Mouse (Mus musculus) midbrain, embryonic 14.5 days (tissue): ENCODE results near the gene Stk11. TPM values are rescaled to one million over a fixed set of nuclear protein-coding genes. Genes with fewer than 3 reads are reported as not detected.
A peak's percentile ranks its signal among the peaks of the same experiment; 100 is the strongest.

Experiments
- ATAC-seq: fragments of 200-750 bp; cut with Nextera tagmentation; 2 replicates; pipeline ENCODE4 v1.8.0; 2017; ENCODE audit warnings: moderate number of reproducible peaks, moderate library complexity; ENCODE audit not compliant: low FRiP score, low TSS enrichment
- DNase-seq: peaks from one replicate; pipeline ENCODE4 v3.0.0-alpha.2; 2015
- H3K27ac ChIP-seq: fragments of 300-500 bp; sonication (generic); replicated peaks from 2 replicates; pipeline ENCODE4 v1.5.1; 2014; ENCODE audit warnings: mild to moderate bottlenecking, low read depth, low read length, moderate library complexity
- H3K27me3 ChIP-seq: fragments of 300-500 bp; sonication (generic); 2 replicates; pipeline ENCODE4 v1.6.1; 2014; ENCODE audit warnings: low read length, control low read depth, mixed read lengths; ENCODE audit not compliant: control insufficient read depth, insufficient read depth
- H3K36me3 ChIP-seq: fragments of 300-500 bp; sonication (generic); 2 replicates; pipeline ENCODE4 v1.6.1; 2014; ENCODE audit warnings: low read length, control low read depth; ENCODE audit not compliant: control insufficient read depth, insufficient read depth
- H3K4me1 ChIP-seq: fragments of 300-500 bp; sonication (generic); 2 replicates; pipeline ENCODE4 v1.6.1; 2014; ENCODE audit warnings: mild to moderate bottlenecking, antibody characterized with exemption, low read length, control low read depth; ENCODE audit not compliant: control insufficient read depth, insufficient read depth
- H3K4me2 ChIP-seq: fragments of 300-500 bp; sonication (generic); 2 replicates; pipeline ENCODE4 v1.6.1; 2014; ENCODE audit warnings: mild to moderate bottlenecking, low read length, moderate library complexity
- H3K4me3 ChIP-seq: fragments of 300-500 bp; sonication (generic); replicated peaks from 2 replicates; pipeline ENCODE4 v1.5.1; 2014; ENCODE audit warnings: low read depth, low read length
- H3K9ac ChIP-seq: fragments of 300-500 bp; sonication (generic); replicated peaks from 2 replicates; pipeline ENCODE4 v1.6.1; 2014; ENCODE audit warnings: mild to moderate bottlenecking, low read length, moderate library complexity
- H3K9me3 ChIP-seq: fragments of 300-500 bp; sonication (generic); 2 replicates; pipeline ENCODE4 v1.6.1; 2016; ENCODE audit warnings: low read length, control low read depth, mixed read lengths; ENCODE audit not compliant: control insufficient read depth
- WGBS: fragments of 180-500 bp; shearing (Covaris S2); extraction: QIAGEN DNeasy Blood & Tissue Kit; methylation state at CpG from one replicate; pipeline ENCODE4 v1.1.7; 2014; 5-methylcytosine and 5-hydroxymethylcytosine counted together
- polyA plus RNA-seq: library from polyadenylated mRNA; unstranded; fragments of >200 nt; fragmentation: Nextera tagmentation; extraction: Ambion mirVana; gene quantifications from 2 replicates; pipeline ENCODE4 v1.2.1, GENCODE M21; 2014

Stk11 gene
- 26.5 and 38.7 TPM in 2 replicates for polyA plus RNA-seq

DNA sequence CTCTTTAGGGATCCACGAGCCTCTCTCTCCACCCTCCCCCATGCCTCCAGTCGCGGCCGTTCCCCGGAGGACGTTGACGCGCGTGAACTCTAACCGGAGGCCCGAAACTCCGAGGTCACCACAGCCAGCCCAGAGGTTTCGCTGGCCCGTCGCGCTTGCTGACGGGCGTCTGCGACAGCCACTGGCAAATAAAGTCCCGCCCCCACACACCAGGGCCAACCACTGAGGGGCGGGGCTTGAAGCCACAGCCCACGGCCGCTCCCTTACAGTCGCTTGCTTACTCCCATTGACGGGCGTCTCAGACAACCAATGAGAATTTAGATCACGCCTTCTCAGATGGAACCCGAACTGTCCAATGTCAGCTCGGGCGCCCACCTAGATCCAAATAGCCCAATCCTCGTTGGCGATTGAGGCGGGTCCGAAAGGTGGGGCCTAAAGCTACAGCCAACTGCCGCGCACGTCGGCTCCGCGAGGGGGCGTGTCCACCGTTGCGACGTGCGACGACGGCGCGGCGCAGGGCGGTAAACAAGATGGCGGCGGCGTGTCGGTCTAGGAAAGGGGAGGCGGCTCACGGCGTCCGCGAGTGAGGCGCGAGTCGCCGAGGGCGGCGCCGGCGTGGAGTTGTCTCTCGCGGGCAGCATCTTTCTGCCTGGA lies at the start of gene Stk11:
Gene Stk11, plus strand, starts transcription at position 514 of the 654 bp plus-strand sequence.
- peak; percentile 98 for ATAC-seq
- peaks cover 11% of the 10 kb centered on the region; the same call in 1 of the 2 replicates for H3K36me3 ChIP-seq
- no peaks in the 10 kb centered on the region for H3K27me3 ChIP-seq
- H3K4me1 ChIP-seq, result peaks cover 35% of the 10 kb centered on the region
- peak; percentile 100 for DNase-seq
- peak within 1 kb of the TSS; percentile 83 for H3K4me3 ChIP-seq
- WGBS, result under 1% methylated on average over 68 of the region's 70 CpGs
- peak within 1 kb of the TSS; percentile 78 for H3K9ac ChIP-seq
- H3K4me2 ChIP-seq, result peak within 1 kb of the TSS; percentile 86
- H3K9me3 ChIP-seq, result no peaks in the 10 kb centered on the region
- peak within 1 kb of the TSS; percentile 84 for H3K27ac ChIP-seq

GRCm38 (mm10) chr10:80069251-80069650 lies 46.4 kb upstream of the Stk11 start:
- Histone ChIP-seq H3K9me3 (no peaks in the 10 kb centered on the region), H3K4me1 (no peaks in the 10 kb centered on the region), H3K4me2 (no peak overlapping the region), H3K4me3 (no peak overlapping the region), H3K27ac (no peak overlapping the region), H3K36me3 (peaks cover 15% of the 10 kb centered on the region), H3K27me3 (no peaks in the 10 kb centered on the region), H3K9ac (no peak overlapping the region)
- 89% methylated on average over 6 of the region's 7 CpGs for WGBS
- ATAC-seq (no peak), DNase-seq (no peak)

GRCm38 (mm10) chr10:80069948-80070450 lies 45.6 kb upstream of the Stk11 start:
- 93% methylated on average over 4 of the region's 4 CpGs for WGBS
- no peak for ATAC-seq

DNA sequence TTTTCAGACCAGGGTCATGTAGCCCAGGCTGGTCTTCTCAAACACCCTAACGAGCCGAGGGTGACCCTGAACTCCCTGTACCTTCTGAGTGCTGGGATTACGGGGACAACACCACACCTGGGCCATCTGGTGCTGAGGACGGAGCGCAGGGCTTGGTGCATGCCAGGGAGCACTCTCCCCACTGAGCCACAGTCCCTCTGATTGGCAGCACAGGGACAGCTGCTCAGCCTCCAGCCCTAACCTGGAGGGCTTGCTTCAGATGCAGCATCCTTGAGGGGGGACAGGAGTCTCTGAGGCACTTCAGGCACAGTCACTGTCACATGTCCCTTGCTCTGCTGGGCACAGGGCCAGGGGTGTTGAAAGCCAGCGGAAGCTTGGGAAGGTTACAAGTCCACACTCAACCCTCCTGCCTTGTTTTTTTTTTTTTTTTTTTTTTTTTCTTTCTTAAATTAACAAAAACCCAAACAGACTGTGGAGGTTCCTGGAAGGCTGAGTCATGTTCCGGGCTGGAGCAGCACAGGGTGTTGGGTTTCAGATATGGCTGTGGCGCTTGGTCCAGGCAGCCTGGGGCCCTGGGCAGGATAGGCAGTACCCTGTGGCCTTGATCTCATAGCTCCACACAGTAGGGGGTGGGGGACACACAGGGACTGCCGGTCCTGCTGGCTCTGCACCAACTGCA lies 44.6 kb upstream of the Stk11 start:
- ATAC-seq (0 out of 2 replicates have a peak, but pooled peaks have one; percentile 43), DNase-seq (peak; percentile 26)
- Histone ChIP-seq H3K27ac (no peak overlapping the region), H3K4me2 (no peak overlapping the region), H3K4me1 (no peaks in the 10 kb centered on the region), H3K4me3 (no peak overlapping the region), H3K9me3 (no peaks in the 10 kb centered on the region), H3K36me3 (peaks cover 13% of the 10 kb centered on the region), H3K9ac (no peak overlapping the region), H3K27me3 (no peaks in the 10 kb centered on the region)
- WGBS, result 75% methylated on average over 9 of the region's 9 CpGs

More at GRCm38 (mm10) chr10:80069948-80070450, 45.6 kb upstream of the Stk11 start:
- Histone ChIP-seq H3K4me3 (no peak overlapping the region), H3K4me1 (no peaks in the 10 kb centered on the region), H3K27me3 (no peaks in the 10 kb centered on the region), H3K4me2 (no peak overlapping the region), H3K9me3 (no peaks in the 10 kb centered on the region), H3K9ac (no peak overlapping the region), H3K36me3 (peaks cover 13% of the 10 kb centered on the region), H3K27ac (no peak overlapping the region)
- no peak for DNase-seq

GRCm38 (mm10) chr10:80071516-80071900 lies 44.1 kb upstream of the Stk11 start:
- Histone ChIP-seq H3K9ac (no peak overlapping the region), H3K9me3 (no peaks in the 10 kb centered on the region), H3K4me1 (no peaks in the 10 kb centered on the region), H3K27me3 (no peaks in the 10 kb centered on the region), H3K4me3 (no peak overlapping the region), H3K36me3 (peaks cover 13% of the 10 kb centered on the region), H3K27ac (no peak overlapping the region), H3K4me2 (no peak overlapping the region)
- DNase-seq (no peak), ATAC-seq (no peak)
- 87% methylated on average over 3 of the region's 3 CpGs for WGBS

GRCm38 (mm10) chr10:80072623-80073489 lies 42.7 kb upstream of the Stk11 start:
- DNase-seq (no peak), ATAC-seq (no peak)

DNA sequence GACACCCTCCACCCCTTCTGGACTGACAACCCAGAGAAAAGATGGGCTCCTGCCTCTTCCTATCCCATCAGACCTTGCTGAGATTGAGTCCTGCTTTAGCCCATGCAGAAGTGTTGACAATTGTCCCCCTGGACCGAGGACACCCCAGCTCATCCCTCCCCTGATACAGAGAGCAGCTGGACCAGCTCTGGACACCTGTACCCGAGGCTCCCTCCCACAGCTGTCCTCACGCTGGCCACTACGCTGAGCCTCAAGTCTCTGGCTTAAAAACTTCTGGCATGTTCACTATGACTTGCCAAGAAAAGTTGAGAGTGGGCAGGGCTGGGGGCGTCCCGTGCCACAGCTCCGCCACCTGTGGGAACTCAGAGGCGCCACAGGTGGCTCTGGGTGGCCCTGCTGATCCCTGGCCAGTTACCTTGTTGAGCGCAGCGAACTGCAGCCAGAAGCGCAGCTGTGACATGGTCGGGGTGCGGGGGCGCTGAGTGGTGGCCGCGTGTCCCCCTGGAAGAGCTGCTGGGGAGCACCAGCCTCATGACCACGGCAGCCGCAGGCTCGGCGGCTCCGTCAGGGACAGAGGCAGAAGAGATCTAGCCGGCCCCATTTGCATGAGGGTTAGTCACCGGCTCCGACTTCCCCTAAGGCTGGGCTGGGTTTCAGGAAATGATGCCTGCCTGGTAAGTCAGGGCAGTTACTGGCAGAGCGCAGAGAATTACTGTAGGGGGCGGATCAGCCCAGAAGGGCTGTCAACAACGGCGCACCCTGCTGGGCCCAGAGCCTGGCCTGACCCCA lies 40.6 kb upstream of the Stk11 start:
- Histone ChIP-seq H3K27ac (no peak overlapping the region), H3K4me1 (no peaks in the 10 kb centered on the region), H3K27me3 (no peaks in the 10 kb centered on the region), H3K9ac (no peak overlapping the region), H3K36me3 (peaks cover 19% of the 10 kb centered on the region), H3K4me2 (no peak overlapping the region), H3K9me3 (no peaks in the 10 kb centered on the region), H3K4me3 (no peak overlapping the region)
- ATAC-seq (no peak), DNase-seq (no peak)
- 21% methylated on average over 28 of the region's 28 CpGs for WGBS

More at GRCm38 (mm10) chr10:80072623-80073489, 42.7 kb upstream of the Stk11 start:
- 82% methylated on average over 20 of the region's 20 CpGs for whole genome bisulfite sequencing
- Histone ChIP-seq H3K36me3 (peaks cover 7% of the 10 kb centered on the region), H3K27me3 (no peaks in the 10 kb centered on the region), H3K4me3 (no peak overlapping the region), H3K9ac (no peak overlapping the region), H3K27ac (no peak overlapping the region), H3K4me1 (no peaks in the 10 kb centered on the region), H3K9me3 (no peaks in the 10 kb centered on the region), H3K4me2 (no peak overlapping the region)

DNA sequence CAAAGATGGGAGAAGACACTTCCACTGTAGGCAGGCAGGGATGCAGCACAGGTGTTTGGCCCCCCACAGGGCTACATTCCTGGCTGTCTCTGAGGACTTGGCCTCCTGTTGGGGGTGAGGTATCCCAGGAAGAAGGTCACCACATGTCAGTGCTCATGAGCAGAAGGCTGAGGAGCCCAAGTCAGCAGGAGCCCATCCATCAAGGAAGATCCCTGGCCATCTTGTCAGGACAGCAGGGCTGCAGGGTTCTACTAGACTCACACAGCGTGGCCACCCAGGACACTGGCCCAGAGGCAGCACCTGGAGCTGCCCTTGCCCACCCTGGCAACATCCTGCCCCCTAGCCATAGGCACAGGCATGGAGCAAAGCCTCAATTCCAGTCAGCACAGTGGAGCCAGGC lies 39.7 kb upstream of the Stk11 start:
- H3K4me3 ChIP-seq, result no peak overlapping the region
- no peak for DNase-seq
- no peak for ATAC-seq
- H3K9me3 ChIP-seq, result no peaks in the 10 kb centered on the region
- H3K4me1 ChIP-seq, result no peaks in the 10 kb centered on the region
- peaks cover 27% of the 10 kb centered on the region for H3K36me3 ChIP-seq
- H3K4me2 ChIP-seq, result no peak overlapping the region
- no peak overlapping the region for H3K27ac ChIP-seq
- H3K9ac ChIP-seq, result no peak overlapping the region
- H3K27me3 ChIP-seq, result no peaks in the 10 kb centered on the region
- WGBS, result 18% methylated on average over 1 of the region's 1 CpGs
